ENCODE assay signal across 15 mouse cellular contexts in genomic region chr6:28916630-28917029, GRCm38 (mm10).
DNase-seq lines count a peak whose midpoint lies in the region; ATAC-seq and TF ChIP-seq lines count a peak whose summit lies in the region.
"Had no signal": no experiment of that assay in that cellular context is flagged by ENCODE, and none has a peak within 500 bp of the region (broad histone marks: within the 10 kb centered on the region; RNA-seq: fewer than 3 reads in every experiment).

No protein-coding gene starts in this region.

- no peak overlapping the region for H3K4me3 ChIP-seq in heart, embryonic 10.5 days
- no peak overlapping the region for H3K4me3 ChIP-seq in neural tube, embryonic 13.5 days
- no peak overlapping the region for H3K4me3 ChIP-seq in lung, embryonic 16.5 days (ENCODE audit: low read length)
- no peak overlapping the region for H3K4me3 ChIP-seq in liver, postnatal 0 days (ENCODE audit: low read depth, low read length)
- H3K4me3 ChIP-seq: megakaryocyte, embryonic 14.5 days; myocyte had no signal

- peaks cover 8% of the 10 kb centered on the region; the same call in 1 of the 2 replicates for H3K4me1 ChIP-seq in heart, embryonic 10.5 days
- peaks cover 5% of the 10 kb centered on the region; the same call in 1 of the 2 replicates for H3K4me1 ChIP-seq in neural tube, embryonic 13.5 days (replicated peaks)
- H3K4me1 ChIP-seq in lung, embryonic 16.5 days (replicated peaks; ENCODE audit: control insufficient read depth, insufficient read depth, low read length): no peaks in the 10 kb centered on the region
- H3K4me1 ChIP-seq in liver, postnatal 0 days (ENCODE audit: insufficient read depth): no peaks in the 10 kb centered on the region

- H3K9me3 ChIP-seq in heart, embryonic 10.5 days: peaks cover 6% of the 10 kb centered on the region; the same call in 1 of the 2 replicates
- H3K9me3 ChIP-seq in neural tube, embryonic 13.5 days: no peaks in the 10 kb centered on the region
- peaks cover 3% of the 10 kb centered on the region; the same call in 1 of the 2 replicates for H3K9me3 ChIP-seq in lung, embryonic 16.5 days (ENCODE audit: control insufficient read depth, low read length)
- H3K9me3 ChIP-seq in liver, postnatal 0 days (ENCODE audit: low read length): no peaks in the 10 kb centered on the region

- TF ChIP-seq CTCF in liver, postnatal 0 days (IDR thresholded peaks at IDR 0.05; ENCODE audit: low read depth): no peak

- no peak overlapping the region for H3K4me2 ChIP-seq in neural tube, embryonic 13.5 days
- no peak overlapping the region for H3K4me2 ChIP-seq in lung, embryonic 16.5 days (ENCODE audit: low read depth, low read length)
- H3K4me2 ChIP-seq in liver, postnatal 0 days (ENCODE audit: low read depth, low read length): no peak overlapping the region
- H3K4me2 ChIP-seq: liver, embryonic 11.5 days had no signal

- 0 out of 2 replicates have a peak, but pooled peaks cover 4% of the 10 kb centered on the region for H3K27me3 ChIP-seq in heart, embryonic 10.5 days (ENCODE audit: insufficient read depth, poor library complexity, severe bottlenecking)
- no peaks in the 10 kb centered on the region for H3K27me3 ChIP-seq in neural tube, embryonic 13.5 days
- H3K27me3 ChIP-seq in lung, embryonic 16.5 days (ENCODE audit: control insufficient read depth, insufficient read depth, low read depth, low read length): no peaks in the 10 kb centered on the region
- H3K27me3 ChIP-seq in liver, postnatal 0 days (ENCODE audit: insufficient read depth, low read length): no peaks in the 10 kb centered on the region

- H3K9ac ChIP-seq in neural tube, embryonic 13.5 days: no peak overlapping the region
- no peak overlapping the region for H3K9ac ChIP-seq in lung, embryonic 16.5 days (ENCODE audit: low read length)
- H3K9ac ChIP-seq in liver, postnatal 0 days (replicated peaks): no peak overlapping the region

- peak overlapping the region; percentile 52; the same call in 1 of the 2 replicates for H3K27ac ChIP-seq in heart, embryonic 10.5 days
- H3K27ac ChIP-seq in neural tube, embryonic 13.5 days (replicated peaks): no peak overlapping the region
- peak overlapping the region; percentile 71 for H3K27ac ChIP-seq in lung, embryonic 16.5 days (ENCODE audit: low read length)
- no peak overlapping the region for H3K27ac ChIP-seq in liver, postnatal 0 days (ENCODE audit: low read depth)
- H3K27ac ChIP-seq: kidney, postnatal 0 days had no signal

- ATAC-seq in neural tube, embryonic 13.5 days (ENCODE audit: low read depth): 0 out of 2 replicates have a peak, but pooled peaks have one; percentile 27
- peak; percentile 87 for ATAC-seq in lung, embryonic 16.5 days (ENCODE audit: low read depth)
- ATAC-seq in liver, postnatal 0 days: no peak

- no peak for DNase-seq in heart, embryonic 10.5 days (ENCODE audit: low spot score)
- DNase-seq in heart, postnatal 36 days: no peak
- DNase-seq in neural tube, embryonic 10.5 days (ENCODE audit: extremely low spot score, low spot score): no peak
- DNase-seq in testis, postnatal 10 days (ENCODE audit: low spot score): peak; percentile 67
- DNase-seq in liver, postnatal 0 days: no peak
- no peak for DNase-seq in natural killer cell, adult 2 months (ENCODE audit: low spot score in 2 of 2)
- DNase-seq: cerebellum, adult 9-10 months; embryo, embryonic 11 days; retina, postnatal 1 day had no signal

- intact Hi-C loops in heart, postnatal 36 days (cut with DNase I): no loop called here

- 52% methylated on average over 8 of the region's 8 CpGs for WGBS in heart, embryonic 10.5 days
- 64% methylated on average over 8 of the region's 8 CpGs for WGBS in neural tube, embryonic 13.5 days
- 35% methylated on average over 8 of the region's 8 CpGs for WGBS in lung, embryonic 16.5 days
- 28% methylated on average over 8 of the region's 8 CpGs for WGBS in liver, postnatal 0 days (ENCODE audit: insufficient replicate concordance)

- H3K36me3 ChIP-seq in heart, embryonic 10.5 days: no peaks in the 10 kb centered on the region
- no peaks in the 10 kb centered on the region for H3K36me3 ChIP-seq in neural tube, embryonic 13.5 days
- H3K36me3 ChIP-seq in lung, embryonic 16.5 days (ENCODE audit: control insufficient read depth, insufficient read depth, low read length): no peaks in the 10 kb centered on the region
- no peaks in the 10 kb centered on the region for H3K36me3 ChIP-seq in liver, postnatal 0 days (replicated peaks; ENCODE audit: insufficient read depth, low read length)

- TF ChIP-seq EP300 in liver, postnatal 0 days (IDR thresholded peaks at IDR 0.05; ENCODE audit: low read depth): no peak

Comparison
In these comparisons a context has a peak if more than half of its experiments do, and no peak if none do; other contexts are left out.
1. H3K27ac ChIP-seq: peak in heart, embryonic 10.5 days (single experiment) and lung, embryonic 16.5 days (single experiment); none in neural tube, embryonic 13.5 days (single experiment) and liver, postnatal 0 days (single experiment).